Mouse (Mus musculus) testis, postnatal 10 days (tissue): ENCODE results near the gene Tmem115.

Experiments
- DNase-seq: peaks from one replicate; pipeline ENCODE4 v3.0.0; 2021; ENCODE audit warnings: low spot score

The Tmem115 gene

DNA sequence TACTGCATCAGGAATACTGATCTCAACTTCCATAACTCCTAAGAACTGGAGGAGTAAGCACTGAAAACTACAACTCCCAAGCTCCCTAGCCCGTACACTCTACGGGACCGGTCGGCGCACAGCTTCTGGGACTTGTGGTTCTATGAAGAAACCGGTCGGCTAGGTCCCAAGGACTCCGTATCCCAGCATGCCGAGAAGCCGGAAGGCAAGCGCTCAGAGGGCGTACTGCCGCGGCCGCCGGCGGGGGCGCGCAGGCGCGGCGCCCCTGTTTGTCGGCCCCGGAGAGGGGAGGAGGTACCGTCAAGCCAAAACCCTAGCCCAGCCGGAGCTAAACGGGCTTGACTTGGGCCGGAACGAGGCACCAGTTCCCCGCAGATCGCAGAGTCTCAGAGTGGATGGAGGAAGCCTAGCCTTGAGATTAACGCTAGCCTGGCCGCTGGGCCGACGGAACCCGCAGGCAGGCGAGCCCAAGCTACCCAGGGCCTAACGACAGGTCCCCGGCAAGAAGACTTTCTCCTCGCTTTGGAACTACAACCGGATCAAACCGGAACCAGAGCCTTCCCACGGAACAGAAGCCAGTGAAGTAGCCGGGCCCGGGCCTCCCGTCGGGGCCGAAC, at the start of gene Tmem115:
TSS of gene Tmem115 (plus strand) at position 155 of the 617 bp plus-strand sequence.
- peak; percentile 87 for DNase-seq

DNA sequence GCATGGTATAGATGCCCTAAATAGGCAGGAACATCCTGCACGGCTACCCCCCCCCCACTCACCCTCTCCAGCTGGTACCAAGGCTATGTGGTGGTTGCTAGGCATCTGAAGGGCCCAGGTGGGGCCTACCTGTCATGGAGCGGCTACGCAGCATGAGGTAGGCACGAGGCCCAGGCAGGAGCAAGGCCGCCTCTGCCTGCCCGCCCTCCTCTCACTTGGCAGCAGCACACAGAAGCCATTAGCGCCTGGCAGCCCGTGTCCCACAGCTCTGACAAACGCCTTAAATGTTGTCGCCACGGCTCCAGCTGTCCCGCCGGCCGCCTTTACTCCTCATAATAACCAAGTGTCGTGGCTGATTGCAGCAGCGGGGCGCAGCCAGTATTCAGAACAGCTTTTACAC, 49.4 kb upstream of the Tmem115 start:
- no peak for DNase-seq

DNA sequence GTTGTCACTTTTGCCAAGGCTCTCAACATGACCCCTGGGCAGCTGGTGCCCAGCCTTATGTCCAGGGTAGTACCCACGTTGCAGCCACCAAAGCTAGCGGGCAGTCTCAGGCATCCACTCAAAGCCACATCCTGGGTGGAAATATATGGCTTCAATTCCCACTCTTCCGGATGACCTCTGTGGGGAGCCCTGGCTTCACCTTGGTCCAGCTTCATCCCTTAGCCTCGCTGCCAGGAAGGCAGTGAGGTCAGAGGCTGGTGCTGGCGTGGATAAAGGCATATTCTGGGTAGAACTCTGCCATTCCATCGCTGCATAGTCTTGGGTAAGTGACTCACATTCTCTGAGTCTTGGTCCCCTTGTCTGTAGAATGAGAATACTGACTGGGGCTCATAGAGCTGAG, 49.0 kb upstream of the Tmem115 start:
- DNase-seq = no peak

DNA sequence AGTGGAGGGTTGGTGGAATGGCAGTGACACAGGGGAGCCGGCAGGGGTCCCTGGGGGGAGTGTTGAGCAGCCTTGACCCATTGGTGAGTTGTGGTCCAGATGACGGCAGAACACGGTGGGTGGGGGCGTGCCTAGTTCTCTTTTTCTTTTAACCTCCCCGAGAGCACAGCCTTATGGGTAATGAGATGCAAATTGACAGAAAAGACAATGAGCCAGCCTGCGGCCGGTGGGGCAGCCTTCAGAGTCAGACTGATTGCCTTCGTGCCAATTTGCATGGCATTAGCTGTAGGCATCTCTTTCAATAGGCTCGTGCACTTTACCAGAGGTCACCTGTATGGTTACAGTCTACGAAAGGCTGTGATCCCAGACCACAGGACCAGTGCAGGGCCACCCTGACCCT, 47.7 kb upstream of the Tmem115 start:
- no peak for DNase-seq

DNA sequence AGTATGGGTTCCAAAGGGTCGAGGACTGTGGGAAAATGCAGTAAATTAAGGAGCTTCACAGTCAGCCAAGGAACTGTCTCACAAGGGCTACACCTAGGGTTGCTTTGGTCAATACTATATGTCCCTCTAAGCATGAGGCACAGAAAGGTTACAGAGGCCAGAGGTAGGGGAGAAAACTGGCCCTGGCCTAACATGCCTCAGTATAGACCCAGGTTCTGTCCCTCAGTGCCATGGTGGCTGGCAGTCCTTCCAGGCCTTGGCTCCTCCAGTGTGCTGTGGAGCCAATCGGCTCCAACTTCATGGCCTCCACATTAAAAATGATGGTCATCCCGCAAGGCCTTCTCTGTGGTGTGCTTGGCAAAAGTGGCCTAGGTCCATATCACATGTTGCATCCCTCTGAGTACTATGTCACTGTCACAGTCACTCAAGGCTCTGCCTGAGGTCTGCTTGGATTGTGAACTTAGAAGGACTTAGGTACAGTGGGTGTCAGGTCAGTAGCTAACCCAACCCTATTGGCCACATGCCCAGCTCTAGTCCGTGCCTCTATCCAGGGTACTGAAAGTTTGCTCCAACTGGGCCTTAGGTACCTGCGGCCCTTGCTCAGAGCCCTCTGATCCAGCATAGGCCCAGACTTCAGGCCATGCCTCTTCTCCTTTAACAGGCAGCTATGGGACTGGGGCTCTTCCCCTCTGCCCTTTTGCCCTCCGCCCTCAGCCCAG, 47.1 kb upstream of the Tmem115 start:
- peak; percentile 65 for DNase-seq

DNA sequence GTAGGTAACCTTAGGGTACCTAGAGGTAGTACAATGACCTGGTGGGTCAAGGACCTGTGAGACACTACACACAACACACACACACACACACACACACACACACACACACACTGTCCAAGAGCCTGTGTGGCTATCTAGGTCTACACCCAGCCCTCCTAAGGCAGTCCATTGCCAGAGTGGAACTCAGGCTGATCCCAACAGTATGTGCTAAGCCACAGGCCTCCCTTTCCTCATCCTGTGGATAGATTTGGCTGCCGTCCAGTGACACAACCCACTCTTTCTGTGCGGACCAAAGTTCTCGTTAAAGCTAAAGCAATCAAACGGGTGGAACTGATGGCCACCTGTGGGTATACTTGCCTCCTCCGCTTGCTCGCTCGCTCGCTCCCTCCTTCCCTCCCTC, 43.6 kb upstream of the Tmem115 start:
- DNase-seq = no peak

DNA sequence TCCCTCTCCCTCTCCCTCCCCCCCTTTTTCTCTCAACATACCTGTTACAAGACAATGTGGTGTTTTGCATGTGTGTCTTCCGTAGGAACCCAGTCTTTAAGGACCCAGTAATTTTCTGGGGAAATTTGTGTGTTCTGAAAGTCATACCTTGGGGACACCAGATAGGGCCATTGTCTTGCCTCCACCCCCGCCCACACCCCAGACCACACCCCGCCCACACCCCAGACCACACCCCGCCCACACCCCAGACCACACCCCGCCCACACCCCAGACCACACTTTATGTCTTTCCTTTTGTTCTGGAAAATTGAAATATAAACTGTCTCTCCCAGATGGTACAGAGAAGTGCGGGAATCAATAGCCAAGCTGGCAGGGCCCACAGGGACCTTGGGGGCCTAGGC, 43.1 kb upstream of the Tmem115 start:
- DNase-seq = no peak

DNA sequence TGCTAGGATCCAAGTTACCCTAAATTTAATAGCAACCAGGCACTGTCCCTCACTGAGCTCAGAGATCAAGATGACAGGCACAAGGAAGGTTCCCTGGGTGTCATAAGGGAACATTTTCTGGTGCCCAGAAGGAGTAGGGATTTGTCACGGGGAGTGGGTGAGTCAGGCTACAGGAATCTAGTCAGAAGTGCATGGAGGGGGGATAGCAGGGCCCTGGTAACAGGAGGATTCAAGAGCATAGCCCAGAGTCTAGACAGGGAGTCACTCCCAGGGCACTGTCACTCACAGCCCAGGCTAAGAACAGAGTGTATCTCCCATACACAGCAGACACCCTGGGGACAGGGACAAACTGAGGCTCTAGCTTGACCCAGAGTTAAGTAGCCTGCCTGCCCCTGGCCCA, 40.2 kb upstream of the Tmem115 start:
- DNase-seq = no peak

DNA sequence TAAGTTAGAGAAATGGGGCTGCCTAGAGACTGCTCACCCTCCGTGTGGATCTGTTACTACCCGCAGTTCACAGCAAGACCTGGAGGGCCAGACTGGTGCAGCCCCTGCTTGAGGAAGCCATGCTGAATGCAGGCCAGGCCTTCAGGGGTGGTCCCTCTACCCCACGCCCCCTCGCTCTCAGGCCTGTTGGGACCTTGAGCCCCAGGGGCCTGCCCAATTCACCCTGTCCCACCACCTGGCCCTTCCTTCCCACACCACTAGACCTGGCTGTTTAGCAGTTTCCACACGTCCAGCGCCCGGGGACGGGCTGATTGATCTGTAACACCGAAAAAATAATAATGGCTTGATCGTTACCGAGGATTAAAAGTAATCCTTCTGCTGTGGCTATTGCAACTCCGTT, 39.5 kb upstream of the Tmem115 start:
- no peak for DNase-seq

DNA sequence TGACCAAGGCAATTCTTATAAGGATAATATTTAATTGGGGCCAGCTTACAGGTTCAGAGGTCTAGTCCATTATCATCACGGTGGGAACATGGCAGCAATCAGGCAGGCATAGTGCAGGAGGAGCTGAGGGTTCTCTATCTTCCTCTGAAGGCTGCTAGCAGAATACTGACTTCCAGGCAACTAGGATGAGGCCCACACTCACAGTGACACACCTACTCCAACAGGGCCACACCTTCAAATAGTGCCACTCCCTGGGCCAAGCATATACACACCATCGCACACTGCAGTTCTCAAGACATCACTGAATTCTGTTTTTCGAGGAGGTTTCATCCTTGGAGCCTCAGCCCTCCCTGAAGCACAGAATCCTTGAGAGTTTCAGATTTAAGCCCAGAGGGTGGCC, 37.4 kb upstream of the Tmem115 start:
- no peak for DNase-seq

DNA sequence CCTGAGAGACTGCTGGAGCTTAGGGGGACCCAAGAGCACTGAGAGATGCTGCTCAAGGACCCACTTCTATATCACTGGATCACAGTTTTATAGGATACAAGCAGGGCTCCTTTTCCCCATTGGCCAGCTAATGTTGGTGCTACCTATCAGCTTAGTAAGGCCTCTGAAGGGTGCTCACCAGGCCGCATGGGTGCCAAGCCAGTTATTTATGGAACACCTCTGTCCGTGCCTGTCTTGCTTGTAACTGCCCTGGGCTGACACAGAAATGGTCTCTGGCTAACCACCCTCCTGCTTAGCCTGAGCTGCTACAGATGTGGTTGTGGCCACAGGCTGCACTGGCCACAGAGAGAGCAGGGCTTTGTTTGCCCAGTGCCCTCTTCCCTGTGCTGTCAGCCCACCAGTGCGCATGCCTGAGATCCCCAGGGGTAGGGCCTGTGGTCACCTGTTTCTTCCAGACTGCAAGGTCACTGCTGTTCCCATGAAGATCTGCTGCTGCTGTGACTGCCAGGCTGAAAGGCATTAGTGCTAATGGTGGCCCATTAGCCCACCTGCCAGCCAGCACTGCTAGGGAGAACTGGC, 32.9 kb upstream of the Tmem115 start:
- DNase-seq = no peak

DNA sequence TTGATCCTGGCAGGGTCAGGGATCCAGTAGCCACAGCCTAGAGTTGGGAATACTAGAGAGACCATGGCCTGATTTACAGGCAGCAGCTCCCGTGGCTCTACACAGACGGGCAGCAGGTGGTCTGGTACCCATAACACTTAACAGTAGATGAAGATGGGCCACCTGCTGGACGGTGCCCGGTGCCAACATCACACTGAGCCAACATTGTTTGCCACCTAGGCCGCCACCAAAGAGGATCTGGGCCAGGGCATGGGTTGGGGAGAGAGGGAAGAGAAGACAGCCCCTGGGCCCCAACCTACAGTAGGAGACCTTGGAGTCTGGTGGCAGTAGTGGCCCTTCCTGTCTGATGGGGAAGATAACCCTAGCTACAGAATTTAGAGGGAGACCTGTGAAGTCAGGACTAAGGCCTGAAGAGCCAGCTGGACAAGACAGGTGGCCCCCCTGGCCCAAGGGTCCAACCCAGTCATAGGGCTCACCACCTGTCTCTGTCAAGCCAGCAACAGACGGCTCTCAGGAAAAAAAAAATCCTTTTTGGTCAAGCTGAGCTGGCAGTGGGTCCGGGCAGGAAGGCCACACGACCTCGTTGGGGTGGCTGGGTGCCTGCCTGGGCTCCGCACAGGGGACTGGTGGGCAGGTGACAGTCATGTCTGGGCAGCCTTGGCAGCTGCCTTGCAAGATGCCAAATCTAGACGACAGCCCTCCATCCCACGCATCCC, 31.5 kb upstream of the Tmem115 start:
- no peak for DNase-seq

DNA sequence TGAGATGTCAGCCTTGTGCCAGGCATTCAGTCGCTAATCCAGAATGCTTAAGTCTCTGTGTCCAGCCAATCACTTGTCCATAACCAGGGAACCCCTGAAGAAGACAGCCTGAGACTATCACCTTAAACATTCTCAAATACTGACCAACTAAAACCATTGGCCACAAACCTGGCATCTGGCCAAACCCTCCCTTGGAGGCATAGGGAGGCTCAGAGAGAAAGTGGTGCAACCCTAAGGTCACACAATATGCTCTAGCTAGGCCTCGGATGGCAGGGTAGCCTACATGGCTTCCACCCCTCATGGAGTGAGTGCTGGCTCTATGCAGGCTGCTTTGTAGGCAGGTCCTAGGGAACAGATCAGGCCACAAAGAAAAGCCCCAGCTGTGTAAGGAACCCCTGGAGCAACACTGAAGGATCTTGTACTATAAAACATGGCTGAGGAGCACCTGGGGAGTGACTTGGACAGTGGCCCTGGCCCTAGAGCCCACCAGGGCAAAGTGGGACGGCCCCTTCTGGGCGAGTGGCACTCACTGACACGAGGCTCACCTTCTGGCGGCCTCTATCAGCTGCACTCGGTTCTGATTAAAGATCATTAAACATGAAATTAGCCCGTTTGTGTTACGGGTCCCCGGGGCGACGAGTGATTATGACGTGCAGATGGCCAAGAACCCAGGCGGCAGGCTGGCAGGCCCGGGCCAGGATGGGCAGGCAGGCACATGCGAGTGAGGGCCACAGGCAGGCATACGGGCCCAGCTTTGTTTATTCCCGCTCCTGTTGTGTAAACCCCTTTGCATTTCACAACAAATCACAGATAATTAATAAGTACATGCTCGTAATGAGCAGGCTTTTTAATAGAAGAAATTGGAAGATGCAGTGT, 28.8 kb upstream of the Tmem115 start:
- DNase-seq = peak; percentile 62

DNA sequence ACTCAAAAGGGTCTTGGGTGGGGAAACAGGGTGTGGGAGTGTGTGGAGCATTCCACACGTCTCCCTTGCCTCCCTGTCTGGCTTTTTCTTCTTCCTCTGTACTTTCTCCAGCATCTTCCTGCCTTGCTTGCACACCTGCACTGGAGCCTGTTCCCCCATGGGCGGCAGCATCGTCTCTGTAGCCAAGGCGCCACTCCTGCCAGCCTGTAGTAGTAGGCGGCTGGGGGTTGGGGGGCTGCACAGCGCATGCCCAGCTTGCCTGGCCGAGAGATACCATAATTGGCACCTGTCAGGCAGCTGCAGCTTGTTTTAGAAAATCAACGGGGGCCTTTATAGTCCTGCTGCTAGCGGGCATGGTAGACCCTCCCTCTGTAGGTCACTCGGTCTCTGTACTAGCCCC, 25.5 kb upstream of the Tmem115 start:
- DNase-seq = no peak

DNA sequence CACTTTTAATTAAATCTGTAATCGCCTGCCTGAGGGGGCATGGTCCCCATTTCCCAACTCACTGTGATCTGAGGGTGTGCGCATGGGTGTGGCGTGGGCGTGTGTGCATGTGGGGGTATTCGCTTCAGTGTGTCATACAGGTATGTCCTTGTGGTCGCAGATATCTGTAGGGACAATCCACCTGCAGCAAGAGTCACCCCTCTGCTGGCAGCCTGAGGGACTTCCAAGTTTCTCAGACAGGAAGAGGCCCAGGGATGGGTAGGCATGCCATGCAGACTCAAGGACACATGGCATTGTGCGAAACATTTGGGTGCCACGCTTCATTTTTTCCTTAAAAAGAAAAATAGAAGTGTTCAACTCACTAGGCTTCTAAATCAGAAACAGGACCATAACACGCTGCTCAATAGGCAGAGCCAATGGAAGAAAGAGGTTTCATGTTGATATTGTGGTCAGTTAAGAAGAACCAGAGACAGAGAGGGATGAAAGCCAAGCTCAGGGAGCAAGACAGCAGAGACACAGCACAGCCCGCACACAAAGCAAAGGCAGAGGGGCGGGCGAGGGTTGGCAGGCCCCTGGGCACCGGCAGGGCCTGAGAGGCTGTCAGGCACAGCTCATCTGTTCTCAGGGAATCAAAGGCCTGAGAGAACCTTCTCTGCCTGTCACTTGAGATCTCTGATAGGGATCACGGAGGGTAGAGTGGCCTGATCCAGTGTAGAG, 23.2 kb upstream of the Tmem115 start:
- DNase-seq = no peak

DNA sequence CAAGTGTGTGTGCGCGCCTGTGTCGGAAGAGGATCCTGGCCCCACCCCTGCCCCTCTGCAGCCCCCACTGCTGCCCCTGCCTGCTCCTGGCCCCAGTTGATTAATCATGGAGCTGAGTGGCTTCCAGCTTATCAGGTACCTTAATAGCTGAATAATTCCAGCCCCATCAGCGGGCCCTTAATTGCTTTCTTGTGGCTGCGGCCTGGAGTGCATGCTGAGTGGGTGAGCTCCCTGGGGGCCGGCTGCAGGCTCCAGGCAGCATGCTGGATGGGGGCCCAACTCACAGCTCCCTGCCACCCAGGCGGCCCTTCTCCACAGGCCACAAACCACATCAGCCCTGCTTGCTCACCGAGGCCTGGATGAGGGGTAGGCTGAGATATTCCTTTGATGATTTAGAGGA, 22.3 kb upstream of the Tmem115 start:
- no peak for DNase-seq

DNA sequence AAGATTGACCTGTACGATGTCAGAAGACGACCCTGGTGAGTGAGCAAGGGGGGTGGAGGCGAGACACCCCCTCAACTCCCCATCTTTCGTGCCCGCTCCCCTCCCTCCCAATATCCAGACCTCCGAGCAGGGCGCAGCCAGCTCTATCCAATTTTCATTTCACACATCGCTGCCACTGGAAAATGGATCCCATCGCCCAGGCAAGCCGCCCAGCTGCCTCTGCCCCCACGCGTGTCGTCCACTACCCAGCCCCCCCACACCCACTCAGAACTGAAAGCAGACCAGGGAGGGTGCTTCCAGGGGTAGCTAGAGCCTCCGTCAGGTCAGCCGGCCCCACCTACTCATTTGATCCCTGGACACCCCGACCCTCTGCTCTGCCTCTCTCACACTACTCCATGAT, 21.4 kb upstream of the Tmem115 start:
- DNase-seq = no peak

DNA sequence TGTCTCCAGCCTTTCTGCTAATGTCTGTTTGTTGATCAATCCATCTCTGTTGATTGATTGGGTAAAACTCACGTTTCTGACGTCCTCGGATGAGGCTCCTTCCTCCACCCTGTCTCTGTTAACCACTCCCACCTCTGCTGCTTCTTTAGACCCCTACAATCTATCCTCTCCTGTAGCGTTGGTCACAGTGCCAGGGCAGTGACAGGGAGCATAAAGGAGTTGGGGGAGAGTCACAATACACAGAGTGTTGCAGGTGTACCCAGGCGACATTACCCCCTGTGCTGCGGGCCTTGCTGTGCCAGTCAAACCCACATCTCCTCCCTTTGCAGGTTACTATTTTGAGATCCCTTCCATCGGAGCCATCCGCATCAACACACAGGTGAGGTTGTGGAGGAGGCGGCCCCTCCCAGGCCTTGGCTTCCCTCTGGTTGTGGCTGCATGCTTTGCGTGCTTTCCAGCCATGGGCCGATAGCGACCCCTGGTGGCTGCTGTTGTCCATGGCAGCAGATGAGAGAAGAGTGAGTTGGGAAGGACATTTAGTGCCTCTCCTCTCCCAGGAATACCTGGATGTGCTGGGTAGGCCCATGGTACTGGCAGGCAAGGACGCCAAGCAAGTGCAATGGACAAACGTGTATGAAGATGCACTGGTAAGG, 19.3 kb upstream of the Tmem115 start:
- peak; percentile 94 for DNase-seq

DNA sequence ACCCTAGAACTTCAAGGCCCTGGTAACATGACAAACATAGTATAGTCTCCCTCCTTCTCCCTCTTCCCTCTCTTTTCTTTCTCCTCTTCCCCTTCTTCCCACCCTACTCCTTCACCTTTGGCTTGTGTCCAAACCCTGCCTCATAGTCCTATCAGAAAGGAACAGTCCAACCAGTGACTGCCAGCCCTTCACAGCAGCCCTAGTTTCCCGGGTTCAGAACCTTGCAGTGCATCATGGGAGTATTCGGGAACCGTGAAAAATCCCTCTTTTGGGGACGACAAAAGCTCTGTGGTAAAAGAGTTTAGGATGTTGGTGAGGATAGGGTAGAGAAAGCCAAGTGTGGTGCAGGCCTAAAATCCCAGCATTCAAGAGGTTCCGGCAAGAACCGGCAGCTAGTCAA, 13.4 kb upstream of the Tmem115 start:
- no peak for DNase-seq

DNA sequence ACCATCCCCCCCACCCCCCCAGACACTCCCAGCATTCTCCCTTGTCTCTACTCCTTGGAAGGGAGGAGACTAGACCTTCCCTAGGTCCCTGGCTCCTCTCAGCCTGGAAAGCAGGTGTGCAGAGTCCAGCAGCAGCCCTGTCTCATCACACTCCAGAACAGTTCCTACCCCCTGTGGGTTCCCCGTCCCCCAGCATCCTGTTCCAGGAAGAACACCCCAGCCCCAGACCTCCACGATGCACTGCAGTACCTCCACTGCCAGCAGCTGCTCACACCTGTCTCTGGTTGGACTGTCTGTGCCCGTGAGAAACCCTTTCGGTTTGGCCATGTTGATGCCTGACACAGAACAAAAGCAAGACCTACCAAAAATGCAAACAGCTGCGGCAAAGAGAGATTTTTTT, 12.6 kb upstream of the Tmem115 start:
- DNase-seq = no peak
